Mouse (Mus musculus) adipocyte (in vitro differentiated cells): ENCODE measurements around the gene Arl1.
A peak's percentile ranks its signal among the peaks of the same experiment; 100 is the strongest.
"Not testable (repeated sequence)": the region's sequence is repeated elsewhere in the genome, so short reads cannot be mapped to it uniquely, and the experiment has no call there.

Source experiments
- DNase-seq: peaks from one replicate; pipeline ENCODE4 v3.0.0-alpha.2; 2016; ENCODE audit warnings: low spot score

Gene Arl1

GRCm38 (mm10) chr10:88730571-88731495 lies at the start of gene Arl1:
Gene Arl1, plus strand, starts transcription at chr10:88730858.
- peak; percentile 96 for DNase-seq

GRCm38 (mm10) chr10:88682904-88683563 lies 47.6 kb upstream of the Arl1 start:
- DNase-seq: no peak

- DNase-seq: no peak
Measured at GRCm38 (mm10) chr10:88684925-88685324, 45.7 kb upstream of the Arl1 start, which contains the start of gene Spic. Gene Spic, minus strand, starts transcription at chr10:88685015.

GRCm38 (mm10) chr10:88700938-88701337 lies 29.7 kb upstream of the Arl1 start:
- no peak for DNase-seq

- peak; percentile 44 for DNase-seq
Measured at GRCm38 (mm10) chr10:88708671-88709523, 21.8 kb upstream of the Arl1 start.

GRCm38 (mm10) chr10:88712359-88712758 lies 18.3 kb upstream of the Arl1 start:
- DNase-seq: peak; percentile 57

GRCm38 (mm10) chr10:88714744-88715143 lies 15.9 kb upstream of the Arl1 start:
- DNase-seq: no peak

- no peak for DNase-seq
Measured at GRCm38 (mm10) chr10:88715621-88716020, 15.0 kb upstream of the Arl1 start.

- no peak for DNase-seq
Measured at GRCm38 (mm10) chr10:88716986-88717755, 13.5 kb upstream of the Arl1 start.

- DNase-seq: no peak
Measured at GRCm38 (mm10) chr10:88717756-88718025, 13.0 kb upstream of the Arl1 start.

- no peak for DNase-seq
Measured at GRCm38 (mm10) chr10:88719618-88720017, 11.0 kb upstream of the Arl1 start.

GRCm38 (mm10) chr10:88725343-88725742 lies 5.3 kb upstream of the Arl1 start:
- DNase-seq: peak; percentile 58

- peak; percentile 71 for DNase-seq
Measured at GRCm38 (mm10) chr10:88727128-88727527, 3.5 kb upstream of the Arl1 start.

GRCm38 (mm10) chr10:88728166-88728565 lies 2.5 kb upstream of the Arl1 start:
- no peak for DNase-seq

- peak; percentile 24 for DNase-seq
Measured at GRCm38 (mm10) chr10:88731496-88732308, 1.0 kb downstream of the Arl1 start.

GRCm38 (mm10) chr10:88732309-88732622 lies 1.6 kb downstream of the Arl1 start:
- peak; percentile 22 for DNase-seq

GRCm38 (mm10) chr10:88739074-88739473 lies 8.4 kb downstream of the Arl1 start:
- not testable (repeated sequence) for DNase-seq

GRCm38 (mm10) chr10:88739818-88740217 lies 9.2 kb downstream of the Arl1 start:
- DNase-seq: no peak

- no peak for DNase-seq
Measured at GRCm38 (mm10) chr10:88740781-88741180, 10.1 kb downstream of the Arl1 start.

- no peak for DNase-seq
Measured at GRCm38 (mm10) chr10:88741426-88741825, 10.8 kb downstream of the Arl1 start.
